Mouse (Mus musculus): ENCODE data around the gene Mrln.
"Not testable (repeated sequence)": the region's sequence is repeated elsewhere in the genome, so short reads cannot be mapped to it uniquely, and the experiment has no call there.

The Mrln gene

GRCm38 (mm10) chr10:70195279-70195678 is 9.2 kb upstream of the Mrln start:
- in situ Hi-C loops (cut with MboI, MseI) = no loop called here

- in situ Hi-C loops (cut with MboI, MseI) = no loop called here
Observed at GRCm38 (mm10) chr10:70195786-70196185, 8.7 kb upstream of the Mrln start.

GRCm38 (mm10) chr10:70196666-70197065 is 7.8 kb upstream of the Mrln start:
- in situ Hi-C loops (cut with MboI, MseI) = no loop called here

GRCm38 (mm10) chr10:70197601-70198000 is 6.9 kb upstream of the Mrln start:
- in situ Hi-C loops (cut with MboI, MseI) = no loop called here

- in situ Hi-C loops (cut with MboI, MseI) = no loop called here
Observed at GRCm38 (mm10) chr10:70198012-70198411, 6.5 kb upstream of the Mrln start.

- in situ Hi-C loops (cut with MboI, MseI) = no loop called here
Observed at GRCm38 (mm10) chr10:70198951-70199463, 5.5 kb upstream of the Mrln start.

- in situ Hi-C loops (cut with MboI, MseI) = no loop called here
Observed at GRCm38 (mm10) chr10:70199466-70200210, 4.8 kb upstream of the Mrln start.

GRCm38 (mm10) chr10:70200889-70201500 is 3.5 kb upstream of the Mrln start:
- in situ Hi-C loops (cut with MboI, MseI) = no loop called here

- in situ Hi-C loops (cut with MboI, MseI) = no loop called here
Observed at GRCm38 (mm10) chr10:70211281-70211680, 6.8 kb downstream of the Mrln start.

- in situ Hi-C loops (cut with MboI, MseI) = no loop called here
Observed at GRCm38 (mm10) chr10:70220971-70221370, 16.5 kb downstream of the Mrln start.

GRCm38 (mm10) chr10:70222231-70222630 is 17.8 kb downstream of the Mrln start:
- in situ Hi-C loops (cut with MboI, MseI) = not testable (repeated sequence)

GRCm38 (mm10) chr10:70224571-70224970 is 20.1 kb downstream of the Mrln start:
- in situ Hi-C loops (cut with MboI, MseI) = no loop called here

- in situ Hi-C loops (cut with MboI, MseI) = no loop called here
Observed at GRCm38 (mm10) chr10:70225760-70226159, 21.3 kb downstream of the Mrln start.

- in situ Hi-C loops (cut with MboI, MseI) = no loop called here
Observed at GRCm38 (mm10) chr10:70226608-70227007, 22.1 kb downstream of the Mrln start.

GRCm38 (mm10) chr10:70230352-70230751 is 25.9 kb downstream of the Mrln start:
- in situ Hi-C loops (cut with MboI, MseI) = no loop called here

- in situ Hi-C loops (cut with MboI, MseI) = no loop called here
Observed at GRCm38 (mm10) chr10:70237936-70238335, 33.5 kb downstream of the Mrln start.

GRCm38 (mm10) chr10:70242751-70243444 is 38.4 kb downstream of the Mrln start:
- in situ Hi-C loops (cut with MboI, MseI) = no loop called here

- in situ Hi-C loops (cut with MboI, MseI) = no loop called here
Observed at GRCm38 (mm10) chr10:70244921-70245558, 40.6 kb downstream of the Mrln start, which contains the start of gene Slc16a9. Gene Slc16a9, plus strand, starts transcription at chr10:70245100.

- in situ Hi-C loops (cut with MboI, MseI) = no loop called here
Observed at GRCm38 (mm10) chr10:70245559-70245945, 41.1 kb downstream of the Mrln start.

- in situ Hi-C loops (cut with MboI, MseI) = no loop called here
Observed at GRCm38 (mm10) chr10:70246076-70246475, 41.6 kb downstream of the Mrln start.

- in situ Hi-C loops (cut with MboI, MseI) = no loop called here
Observed at GRCm38 (mm10) chr10:70250354-70250753, 45.9 kb downstream of the Mrln start.

- in situ Hi-C loops (cut with MboI, MseI) = no loop called here
Observed at GRCm38 (mm10) chr10:70250766-70251165, 46.3 kb downstream of the Mrln start.
